Mouse (Mus musculus) adrenal gland, adult 2 months (tissue): ENCODE data around the gene Gm597. TPM values are rescaled to one million over a fixed set of nuclear protein-coding genes. Genes with fewer than 3 reads are reported as not detected.

Experiments
- DNase-seq: peaks from one replicate; pipeline ENCODE4 v3.0.0; 2021
- long read RNA-seq: library from polyadenylated mRNA; stranded (forward); transcript quantifications from one replicate; pipeline ENCODE4 v2.0.0, GENCODE M21; 2021
- polyA plus RNA-seq: library from polyadenylated mRNA; depleted of rRNA; stranded (reverse); fragments of >200 nt; gene quantifications from 2 replicates; pipeline ENCODE4 v1.2.3, GENCODE M21; 2012; rRNA removed
- total RNA-seq, 2 experiments: library from RNA; stranded (reverse); gene quantifications; 2 replicates each; pipeline ENCODE4 v1.2.3; 2021

The Gm597 gene
- not detected for total RNA-seq
- polyA plus RNA-seq, result not detected in 2 replicates
- long read RNA-seq, result 0 reads

DNA sequence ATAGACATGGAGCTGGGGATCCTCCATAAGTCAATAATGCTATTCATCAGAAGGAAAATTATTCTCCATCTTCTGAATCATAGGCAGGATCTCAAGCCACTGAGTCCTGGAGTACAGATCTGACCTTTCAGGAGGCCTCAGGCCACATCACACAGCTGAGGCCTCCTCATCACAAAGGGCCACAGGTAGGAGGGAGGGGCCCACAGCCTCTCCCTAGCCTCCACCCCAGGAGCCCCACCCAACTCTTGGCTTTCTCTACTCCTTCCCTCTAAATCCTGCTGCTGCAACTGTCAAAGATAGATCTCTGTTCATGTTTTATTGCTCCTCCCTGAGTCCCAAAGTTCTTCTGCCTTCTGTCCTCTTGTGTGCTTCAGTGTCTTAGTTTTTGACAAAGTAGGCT lies at the start of gene Gm597:
TSS of gene Gm597 (minus strand) at position 101 of the 400 bp plus-strand sequence.
- no peak for DNase-seq

DNA sequence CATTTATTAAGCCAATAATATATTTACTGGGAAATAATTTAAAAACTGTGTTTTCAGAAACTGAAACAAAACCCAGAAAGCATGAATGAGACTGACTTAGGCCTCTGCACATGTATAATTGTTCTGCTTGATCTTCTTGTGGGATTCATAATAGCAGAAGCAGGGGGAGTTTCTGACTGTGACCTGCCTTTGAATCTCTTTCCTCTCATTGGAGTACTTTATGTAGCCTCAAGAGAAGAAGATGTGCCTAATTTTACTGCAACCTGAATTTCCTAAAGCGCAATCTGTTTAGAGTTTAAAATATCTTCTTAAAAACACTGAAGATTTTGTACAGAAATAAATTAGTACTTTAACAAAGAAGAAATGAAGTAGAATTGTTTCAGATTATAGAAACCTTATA lies 27.6 kb upstream of the Gm597 start:
- no peak for DNase-seq

DNA sequence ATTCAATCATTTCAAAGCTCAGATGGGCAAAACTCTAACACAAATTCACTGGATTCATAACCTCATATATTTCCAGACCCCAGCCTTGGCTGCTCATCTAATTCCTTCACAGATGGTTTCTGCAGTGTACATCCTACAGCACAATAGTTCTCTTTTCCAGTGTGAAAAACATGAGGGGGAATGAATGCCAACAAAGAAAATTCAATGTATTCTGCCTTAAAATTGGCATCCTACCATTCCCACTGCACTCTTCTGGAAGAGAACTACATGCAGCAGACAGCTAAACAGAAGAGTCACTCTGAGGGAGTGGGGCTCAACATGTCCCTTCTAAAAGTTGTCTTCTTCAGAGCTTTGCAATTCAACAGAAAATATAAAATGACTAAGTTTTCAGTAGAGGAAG lies 26.6 kb upstream of the Gm597 start:
- DNase-seq, result no peak

DNA sequence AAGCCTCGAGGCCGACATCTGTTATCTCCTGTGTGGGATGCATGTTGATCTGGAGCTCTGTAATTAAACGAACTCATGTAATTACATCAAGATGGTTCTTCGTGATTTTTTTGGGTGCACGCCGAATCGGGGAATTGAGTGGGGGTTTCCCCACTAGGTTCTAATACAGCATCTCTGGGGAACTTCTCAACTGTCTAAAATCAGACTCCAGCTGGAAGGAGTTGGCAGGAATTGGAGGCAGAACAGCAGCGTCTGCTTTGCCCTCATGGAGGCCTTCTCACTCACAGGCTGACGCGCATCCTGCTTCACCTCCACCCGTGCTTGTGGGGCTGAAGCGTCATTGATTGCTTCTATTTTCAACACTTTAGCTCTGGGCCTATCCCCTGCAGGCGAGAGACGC lies 20.8 kb upstream of the Gm597 start:
- DNase-seq, result no peak
